Mouse (Mus musculus): ENCODE results near the gene Ccdc171. TPM values are rescaled to one million over a fixed set of nuclear protein-coding genes. Genes with fewer than 3 reads are reported as not detected.

Ccdc171 gene
- total and polyA plus RNA-seq, 3 experiments: 0.45 to 1.2 (median 0.94) TPM

DNA sequence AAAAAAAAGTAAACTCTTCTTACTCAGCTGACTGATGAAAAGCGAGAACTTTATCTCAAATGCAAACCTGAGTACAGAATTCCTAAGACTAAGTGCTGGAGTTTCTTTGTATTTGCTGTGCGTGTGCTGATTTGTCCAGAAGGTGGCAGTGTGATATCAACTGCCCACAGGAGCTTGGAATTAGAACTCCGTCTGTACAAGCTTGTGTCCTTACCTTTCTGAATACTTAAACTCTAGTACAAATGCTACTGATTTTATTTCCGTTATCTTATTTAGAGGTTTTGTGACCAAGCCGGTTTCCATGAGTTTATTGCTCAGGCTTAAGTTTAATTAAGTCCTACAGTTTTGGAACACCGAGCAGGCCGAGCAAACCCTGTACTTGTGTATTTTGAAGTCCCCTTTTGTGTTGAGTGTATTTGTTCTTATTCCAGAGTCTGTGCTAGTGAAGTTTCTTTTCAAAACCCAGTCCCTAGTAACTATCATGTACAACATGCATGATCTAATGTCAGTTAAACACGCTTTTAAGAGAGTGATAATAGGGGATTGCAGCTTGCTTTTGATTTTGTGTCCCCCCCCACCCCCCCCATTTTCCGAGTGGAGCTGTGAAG is 269.1 kb downstream of the Ccdc171 start:
- Histone ChIP-seq H3K27me3 (ENCODE audit: control insufficient read depth, insufficient read depth, low read length) (no peaks in the 10 kb centered on the region), H3K27ac (no peak overlapping the region), H3K79me2 (replicated peaks; ENCODE audit: control insufficient read depth, insufficient read depth, low read length) (no peaks in the 10 kb centered on the region), H3K9ac (ENCODE audit: low read depth, low read length) (no peak overlapping the region), H3K4me3 (no peak overlapping the region), H3K4me1 (ENCODE audit: control insufficient read depth, insufficient read depth, low read length) (no peaks in the 10 kb centered on the region), H3K36me3 (ENCODE audit: control insufficient read depth, insufficient read depth, low read length) (no peaks in the 10 kb centered on the region)
- 38% methylated on average over 9 of the region's 9 CpGs for WGBS
- no peak for TF ChIP-seq POLR2A (IDR thresholded peaks at IDR 0.05; ENCODE audit: insufficient read depth, low read depth, low read length)
- peak; percentile 87 for TF ChIP-seq CTCF (IDR thresholded peaks at IDR 0.05)
- TF ChIP-seq EP300 (IDR thresholded peaks at IDR 0.05; ENCODE audit: insufficient read depth, low read depth, low read length): no peak
- intact Hi-C loops (cut with DNase I): loop anchor here (1.0 to 10.0 kb wide), 4 partner anchors 118 to 1302 kb away; no protein-coding TSS in a partner anchor
- peak; percentile 14 to 32 for DNase-seq

DNA sequence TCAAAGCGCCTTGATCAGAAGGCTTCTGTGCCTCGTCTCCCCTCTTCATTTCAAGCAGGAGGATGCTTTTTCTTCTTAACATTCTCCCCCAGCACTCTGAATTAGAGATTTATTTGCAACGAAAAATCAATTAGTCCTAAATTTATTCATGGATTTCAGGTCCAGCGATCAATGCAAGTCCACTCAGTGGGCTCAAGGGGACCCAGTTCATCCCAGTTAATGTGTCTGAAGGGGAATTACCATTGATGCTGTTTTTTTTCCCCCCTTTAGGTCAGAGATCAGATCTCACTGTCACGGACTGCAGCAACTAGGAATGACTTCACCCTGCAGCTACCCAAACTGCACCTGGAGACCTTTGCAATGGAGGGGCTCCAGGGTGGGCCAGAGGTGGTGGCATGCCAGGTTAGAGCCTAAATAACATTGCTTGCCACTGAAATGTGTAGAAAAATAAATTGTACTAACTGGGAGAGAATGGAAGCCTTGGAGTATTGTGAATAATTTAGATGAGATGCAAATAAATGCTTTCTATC is 269.6 kb downstream of the Ccdc171 start:
- no peaks in the 10 kb centered on the region for H3K36me3 ChIP-seq (ENCODE audit: control insufficient read depth, insufficient read depth, low read length)
- H3K4me1 ChIP-seq (ENCODE audit: control insufficient read depth, insufficient read depth, low read length): no peaks in the 10 kb centered on the region
- TF ChIP-seq POLR2A (IDR thresholded peaks at IDR 0.05; ENCODE audit: insufficient read depth, low read depth, low read length): no peak
- TF ChIP-seq EP300 (IDR thresholded peaks at IDR 0.05; ENCODE audit: insufficient read depth, low read depth, low read length): no peak
- DNase-seq: no peak
- H3K4me3 ChIP-seq: no peak overlapping the region
- no peak overlapping the region for H3K9ac ChIP-seq (ENCODE audit: low read depth, low read length)
- H3K79me2 ChIP-seq (replicated peaks; ENCODE audit: control insufficient read depth, insufficient read depth, low read length): no peaks in the 10 kb centered on the region
- H3K27me3 ChIP-seq (ENCODE audit: control insufficient read depth, insufficient read depth, low read length): no peaks in the 10 kb centered on the region
- intact Hi-C loops (cut with DNase I): loop anchor here (1.0 to 10.0 kb wide), 4 partner anchors 117 to 1302 kb away; no protein-coding TSS in a partner anchor
- WGBS: 79% methylated on average over 5 of the region's 5 CpGs
- H3K27ac ChIP-seq: no peak overlapping the region

DNA sequence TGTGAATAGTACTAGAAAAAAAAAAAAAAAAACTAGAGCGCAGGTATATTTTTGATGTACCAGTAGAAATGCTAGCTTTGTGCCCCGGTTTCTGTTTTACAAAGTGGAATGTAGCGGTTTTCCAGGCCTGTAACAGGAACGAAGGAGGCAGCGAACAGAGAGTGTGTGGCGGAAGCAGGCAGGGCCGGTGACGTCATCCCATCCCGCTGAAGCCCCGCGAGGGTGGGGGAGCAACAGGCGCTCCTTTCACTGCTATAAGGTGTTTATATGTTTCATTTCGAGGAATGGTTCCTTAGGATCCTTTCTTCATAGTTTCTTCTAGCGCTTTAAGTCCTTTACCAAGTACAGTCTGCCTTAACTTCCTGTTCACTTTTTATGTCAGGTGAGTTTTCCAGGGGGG is 272.6 kb downstream of the Ccdc171 start:
- intact Hi-C loops (cut with DNase I): loop anchor here (10.0 kb wide), 1 partner anchor 267 kb away; no protein-coding TSS in a partner anchor
- TF ChIP-seq POLR2A (IDR thresholded peaks at IDR 0.05; ENCODE audit: insufficient read depth, low read depth, low read length) (no peak), EP300 (IDR thresholded peaks at IDR 0.05; ENCODE audit: insufficient read depth, low read depth, low read length) (no peak)
- no peak overlapping the region for H3K9ac ChIP-seq (ENCODE audit: low read depth, low read length)
- H3K4me3 ChIP-seq: no peak overlapping the region
- 80% methylated on average over 14 of the region's 14 CpGs for WGBS
- no peak overlapping the region for H3K27ac ChIP-seq
- H3K4me1 ChIP-seq (ENCODE audit: control insufficient read depth, insufficient read depth, low read length): no peaks in the 10 kb centered on the region
- no peaks in the 10 kb centered on the region for H3K27me3 ChIP-seq (ENCODE audit: control insufficient read depth, insufficient read depth, low read length)
- DNase-seq: no peak
- no peaks in the 10 kb centered on the region for H3K36me3 ChIP-seq (ENCODE audit: control insufficient read depth, insufficient read depth, low read length)
- H3K79me2 ChIP-seq (replicated peaks; ENCODE audit: control insufficient read depth, insufficient read depth, low read length): no peaks in the 10 kb centered on the region

DNA sequence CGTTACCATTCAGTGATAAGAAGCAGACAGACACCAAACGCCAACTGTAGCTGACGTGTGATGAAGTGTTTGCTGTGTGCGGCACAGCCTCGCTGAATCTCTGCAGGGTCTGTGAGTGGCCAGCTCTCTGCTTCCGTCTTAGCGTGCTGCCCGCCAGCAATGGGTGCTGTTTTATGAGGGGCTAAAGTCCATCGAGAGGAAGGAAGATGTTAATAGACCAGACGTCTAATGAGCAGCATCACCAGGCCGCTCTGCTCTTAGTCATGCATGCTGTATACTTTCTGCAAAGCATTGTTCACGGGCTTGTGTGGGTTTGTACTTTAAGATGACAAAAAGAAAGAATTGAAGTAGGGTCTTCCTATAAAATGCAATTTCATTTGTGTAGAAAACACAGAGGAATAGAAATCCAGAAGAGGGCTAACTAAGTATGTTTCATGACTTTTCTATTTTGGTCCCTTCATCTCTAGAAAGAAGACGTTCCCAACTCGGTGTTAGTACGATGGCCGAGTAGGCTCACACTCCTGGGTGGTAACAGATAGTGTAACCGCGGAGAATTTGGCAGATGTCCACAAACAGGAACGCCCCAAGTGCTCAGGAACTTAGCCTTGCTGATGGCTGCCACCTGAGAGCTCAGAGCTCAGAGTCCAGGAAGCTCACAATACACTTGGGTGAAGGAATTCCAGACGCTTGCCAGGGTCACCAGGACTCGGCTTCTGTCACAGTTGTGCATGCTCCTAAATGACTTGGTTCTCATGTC is 273.5 kb downstream of the Ccdc171 start:
- no peak for TF ChIP-seq CTCF (IDR thresholded peaks at IDR 0.05)
- TF ChIP-seq POLR2A (IDR thresholded peaks at IDR 0.05; ENCODE audit: insufficient read depth, low read depth, low read length): no peak
- no peak for TF ChIP-seq EP300 (IDR thresholded peaks at IDR 0.05; ENCODE audit: insufficient read depth, low read depth, low read length)
- no peak overlapping the region for H3K4me3 ChIP-seq
- H3K79me2 ChIP-seq (replicated peaks; ENCODE audit: control insufficient read depth, insufficient read depth, low read length): no peaks in the 10 kb centered on the region
- no peaks in the 10 kb centered on the region for H3K4me1 ChIP-seq (ENCODE audit: control insufficient read depth, insufficient read depth, low read length)
- intact Hi-C loops (cut with DNase I): loop anchor here (10.0 kb wide), 1 partner anchor 266 kb away; no protein-coding TSS in a partner anchor
- DNase-seq: no peak
- H3K36me3 ChIP-seq (ENCODE audit: control insufficient read depth, insufficient read depth, low read length): no peaks in the 10 kb centered on the region
- no peaks in the 10 kb centered on the region for H3K27me3 ChIP-seq (ENCODE audit: control insufficient read depth, insufficient read depth, low read length)
- WGBS: 58% methylated on average over 21 of the region's 21 CpGs
- H3K27ac ChIP-seq: no peak overlapping the region
- H3K9ac ChIP-seq (ENCODE audit: low read depth, low read length): no peak overlapping the region

DNA sequence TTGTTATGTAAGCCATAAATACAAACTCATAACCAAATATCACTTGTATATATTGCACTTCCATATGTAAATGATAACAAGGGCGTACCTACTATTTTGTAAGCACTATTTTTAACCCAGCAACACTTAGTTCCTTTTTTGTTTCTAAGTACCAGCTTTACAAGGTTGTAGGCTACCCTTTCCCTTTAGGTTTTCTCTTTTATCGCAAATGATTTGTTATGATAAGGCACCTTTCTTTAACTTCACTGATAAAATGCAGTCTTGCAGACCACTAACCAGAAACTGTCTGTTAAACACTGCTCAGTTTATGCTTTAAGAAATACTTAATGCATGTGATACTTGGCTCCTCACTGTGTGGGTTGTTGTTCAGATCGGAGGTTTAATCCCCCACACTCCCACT is 275.1 kb downstream of the Ccdc171 start:
- Histone ChIP-seq H3K27me3 (ENCODE audit: control insufficient read depth, insufficient read depth, low read length) (no peaks in the 10 kb centered on the region), H3K36me3 (ENCODE audit: control insufficient read depth, insufficient read depth, low read length) (no peaks in the 10 kb centered on the region), H3K9ac (ENCODE audit: low read depth, low read length) (no peak overlapping the region), H3K4me1 (ENCODE audit: control insufficient read depth, insufficient read depth, low read length) (no peaks in the 10 kb centered on the region), H3K79me2 (replicated peaks; ENCODE audit: control insufficient read depth, insufficient read depth, low read length) (no peaks in the 10 kb centered on the region), H3K27ac (no peak overlapping the region), H3K4me3 (no peak overlapping the region)
- TF ChIP-seq POLR2A (IDR thresholded peaks at IDR 0.05; ENCODE audit: insufficient read depth, low read depth, low read length): no peak
- TF ChIP-seq EP300 (IDR thresholded peaks at IDR 0.05; ENCODE audit: insufficient read depth, low read depth, low read length): no peak
- no peak for TF ChIP-seq CTCF (IDR thresholded peaks at IDR 0.05)
- intact Hi-C loops (cut with DNase I): no loop called here
- WGBS: 58% methylated on average over 3 of the region's 3 CpGs
- DNase-seq: no peak

DNA sequence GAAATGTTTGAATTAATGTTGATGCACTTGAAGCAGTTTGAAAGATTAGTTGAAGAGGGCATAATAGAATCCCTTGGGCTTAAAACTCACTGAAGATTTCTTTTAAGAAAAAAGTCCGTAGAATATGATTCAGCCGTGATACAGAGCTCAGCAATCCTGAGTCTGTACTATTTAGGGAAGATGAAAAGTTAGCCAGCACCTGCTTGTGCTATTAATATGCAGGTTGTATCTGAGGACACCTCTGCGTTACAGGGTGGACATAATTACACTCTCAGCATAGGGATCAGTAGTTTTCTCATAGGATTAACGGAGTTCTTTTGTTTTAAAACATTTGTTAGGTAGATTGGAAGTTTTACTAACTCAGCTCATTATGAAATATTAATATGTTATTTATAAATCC is 291.6 kb downstream of the Ccdc171 start:
- no peak overlapping the region for H3K27ac ChIP-seq
- no peak for DNase-seq
- no peak for TF ChIP-seq POLR2A (IDR thresholded peaks at IDR 0.05; ENCODE audit: insufficient read depth, low read depth, low read length)
- no peak for TF ChIP-seq EP300 (IDR thresholded peaks at IDR 0.05; ENCODE audit: insufficient read depth, low read depth, low read length)
- no peak for TF ChIP-seq CTCF (IDR thresholded peaks at IDR 0.05)
- no peaks in the 10 kb centered on the region for H3K79me2 ChIP-seq (replicated peaks; ENCODE audit: control insufficient read depth, insufficient read depth, low read length)
- no peaks in the 10 kb centered on the region for H3K4me1 ChIP-seq (ENCODE audit: control insufficient read depth, insufficient read depth, low read length)
- H3K4me3 ChIP-seq: no peak overlapping the region
- no peaks in the 10 kb centered on the region for H3K27me3 ChIP-seq (ENCODE audit: control insufficient read depth, insufficient read depth, low read length)
- H3K36me3 ChIP-seq (ENCODE audit: control insufficient read depth, insufficient read depth, low read length): no peaks in the 10 kb centered on the region
- intact Hi-C loops (cut with DNase I): no loop called here
- H3K9ac ChIP-seq (ENCODE audit: low read depth, low read length): no peak overlapping the region
- WGBS: 67% methylated on average over 4 of the region's 4 CpGs

Data from heart, adult 2 months (tissue).